In genomic region chr19:41015951-41016716, GRCm38 (mm10) we compare ENCODE assay signal across 8 mouse cellular contexts. TPM values are rescaled to one million over a fixed set of nuclear protein-coding genes. Genes with fewer than 3 reads are reported as not detected.
DNase-seq lines count a peak whose midpoint lies in the region; ATAC-seq lines count a peak whose summit lies in the region.

No protein-coding gene starts in this region.

- peaks cover 46% of the 10 kb centered on the region for H3K27me3 ChIP-seq in heart, embryonic 15.5 days
- H3K27me3 ChIP-seq in lung, embryonic 16.5 days (ENCODE audit: control insufficient read depth, insufficient read depth, low read depth, low read length): no peaks in the 10 kb centered on the region; the same call in 1 of the 2 replicates

- H3K36me3 ChIP-seq in heart, embryonic 15.5 days: no peaks in the 10 kb centered on the region
- H3K36me3 ChIP-seq in lung, embryonic 16.5 days (ENCODE audit: control insufficient read depth, insufficient read depth, low read length): no peaks in the 10 kb centered on the region

- peak overlapping the region; percentile 56 for H3K4me2 ChIP-seq in heart, embryonic 15.5 days
- H3K4me2 ChIP-seq in lung, embryonic 16.5 days (ENCODE audit: low read depth, low read length): peak overlapping the region; percentile 49

- no peaks in the 10 kb centered on the region for H3K9me3 ChIP-seq in heart, embryonic 15.5 days (replicated peaks)
- no peaks in the 10 kb centered on the region for H3K9me3 ChIP-seq in lung, embryonic 16.5 days (ENCODE audit: control insufficient read depth, low read length)

- 0 out of 2 replicates have a peak, but pooled peaks have one; percentile 41 for ATAC-seq in heart, embryonic 15.5 days (replicated peaks; ENCODE audit: insufficient number of reproducible peaks, insufficient read depth, low FRiP score, low read depth)
- peak; percentile 49 for ATAC-seq in lung, embryonic 16.5 days (ENCODE audit: low read depth)

- H3K27ac ChIP-seq in heart, embryonic 15.5 days: no peak overlapping the region
- H3K27ac ChIP-seq in lung, embryonic 16.5 days (ENCODE audit: low read length): no peak overlapping the region

- DNase-seq in CD8-positive naive resting alpha-beta T cell, adult 2 months (ENCODE audit: low read depth in 2 of 2, low spot score in 2 of 2): peak; percentile 56 to 70
- DNase-seq in WW6 (ENCODE audit: low read depth, low spot score): peak; percentile 39
- DNase-seq in embryo, embryonic 11.5 days (ENCODE audit: low read depth, low spot score): peak; percentile 57
- peak; percentile 61 for DNase-seq in kidney, postnatal 14 days
- peak; percentile 29 for DNase-seq in retina, adult 2 months (ENCODE audit: low read depth, low spot score)
- peak; percentile 35 for DNase-seq in yolk sac, embryonic 10.5 days (ENCODE audit: low spot score)

- WGBS in heart, embryonic 15.5 days: 17% methylated on average over 14 of the region's 14 CpGs
- 14% methylated on average over 14 of the region's 14 CpGs for WGBS in lung, embryonic 16.5 days

- peaks cover 4% of the 10 kb centered on the region; the same call in 1 of the 2 replicates for H3K4me1 ChIP-seq in heart, embryonic 15.5 days (replicated peaks)
- peaks cover 3% of the 10 kb centered on the region; the same call in 1 of the 2 replicates for H3K4me1 ChIP-seq in lung, embryonic 16.5 days (replicated peaks; ENCODE audit: control insufficient read depth, insufficient read depth, low read length)

- peak overlapping the region; percentile 25; the same call in 1 of the 2 replicates for H3K9ac ChIP-seq in heart, embryonic 15.5 days
- H3K9ac ChIP-seq in lung, embryonic 16.5 days (ENCODE audit: low read length): no peak overlapping the region

- H3K4me3 ChIP-seq in heart, embryonic 15.5 days: peak overlapping the region; percentile 22; the same call in 1 of the 2 replicates
- H3K4me3 ChIP-seq in lung, embryonic 16.5 days (ENCODE audit: low read length): no peak overlapping the region; the same call in 1 of the 2 replicates

RNA-seq across cellular contexts. Expression of gene Dntt, which starts 12.9 kb away (rescaled TPM):
- polyA plus RNA-seq in heart, embryonic 15.5 days (2015; fragmentation: Nextera tagmentation; extraction: Ambion mirVana): 0.06 TPM in 2 replicates
- 0.10 TPM in 1 of 2 replicates, not detected in the other for polyA plus RNA-seq in lung, embryonic 16.5 days (2015; fragmentation: Nextera tagmentation; extraction: Ambion mirVana)

RNA-seq across cellular contexts. Expression of gene Blnk, which starts 21.8 kb away (rescaled TPM):
- polyA plus RNA-seq in heart, embryonic 15.5 days (2015; fragmentation: Nextera tagmentation; extraction: Ambion mirVana): 0.25 and 0.65 TPM in 2 replicates
- 0.64 and 0.69 TPM in 2 replicates for polyA plus RNA-seq in lung, embryonic 16.5 days (2015; fragmentation: Nextera tagmentation; extraction: Ambion mirVana)
